Mouse (Mus musculus) limb, embryonic 13.5 days (tissue): ENCODE data around the gene Capzb. TPM values are rescaled to one million over a fixed set of nuclear protein-coding genes. Genes with fewer than 3 reads are reported as not detected.

Experiments used
- ATAC-seq: fragments of 200-750 bp; cut with Nextera tagmentation; 2 replicates; pipeline ENCODE4 v1.8.0; 2017; ENCODE audit warnings: low read depth, moderate number of reproducible peaks, moderate TSS enrichment; ENCODE audit not compliant: low FRiP score
- H3K27ac ChIP-seq: fragments of 300-500 bp; sonication (generic); 2 replicates; pipeline ENCODE4 v1.5.1; 2015; ENCODE audit warnings: inconsistent platforms, mild to moderate bottlenecking, moderate library complexity
- H3K27me3 ChIP-seq: fragments of 300-500 bp; sonication (generic); 2 replicates; pipeline ENCODE4 v1.6.1; 2015; ENCODE audit warnings: mild to moderate bottlenecking, inconsistent platforms
- H3K36me3 ChIP-seq: fragments of 300-500 bp; sonication (generic); 2 replicates; pipeline ENCODE4 v1.6.1; 2015; ENCODE audit warnings: inconsistent platforms, mild to moderate bottlenecking, moderate library complexity
- H3K4me1 ChIP-seq: fragments of 300-500 bp; sonication (generic); 2 replicates; pipeline ENCODE4 v1.6.1; 2015; ENCODE audit warnings: inconsistent platforms
- H3K4me2 ChIP-seq: fragments of 300-500 bp; sonication (generic); replicated peaks from 2 replicates; pipeline ENCODE4 v1.6.1; 2015; ENCODE audit warnings: inconsistent platforms, mild to moderate bottlenecking, moderate library complexity
- H3K4me3 ChIP-seq: fragments of 300-500 bp; sonication (generic); 2 replicates; pipeline ENCODE4 v1.5.1; 2015; ENCODE audit warnings: moderate library complexity, mild to moderate bottlenecking, inconsistent platforms
- H3K9ac ChIP-seq: fragments of 300-500 bp; sonication (generic); 2 replicates; pipeline ENCODE4 v1.6.1; 2015; ENCODE audit warnings: mild to moderate bottlenecking, inconsistent platforms
- H3K9me3 ChIP-seq: fragments of 300-500 bp; sonication (generic); 2 replicates; pipeline ENCODE4 v1.6.1; 2016; ENCODE audit warnings: inconsistent platforms
- WGBS: fragments of 180-500 bp; shearing (Covaris S2); methylation state at CpG from one replicate; pipeline ENCODE4 v1.1.7; 2015; 5-methylcytosine and 5-hydroxymethylcytosine counted together
- polyA plus RNA-seq: library from polyadenylated mRNA; unstranded; fragments of >200 nt; fragmentation: Nextera tagmentation; extraction: Ambion mirVana; gene quantifications from 2 replicates; pipeline ENCODE4 v1.2.1, GENCODE M21; 2015

Gene Capzb
- polyA plus RNA-seq, 1 experiment from 2014 or later: 406 TPM

GRCm38 (mm10) chr4:139218539-139218938 lies 25.8 kb downstream of the Capzb start:
- peaks cover 65% of the 10 kb centered on the region for H3K4me1 ChIP-seq
- no peak for ATAC-seq
- WGBS: 85% methylated on average over 3 of the region's 3 CpGs
- no peaks in the 10 kb centered on the region for H3K27me3 ChIP-seq
- no peak overlapping the region for H3K4me2 ChIP-seq
- no peaks in the 10 kb centered on the region for H3K9me3 ChIP-seq
- H3K36me3 ChIP-seq: peaks cover 9% of the 10 kb centered on the region
- H3K9ac ChIP-seq: no peak overlapping the region
- no peak overlapping the region for H3K4me3 ChIP-seq
- H3K27ac ChIP-seq: no peak overlapping the region

DNA sequence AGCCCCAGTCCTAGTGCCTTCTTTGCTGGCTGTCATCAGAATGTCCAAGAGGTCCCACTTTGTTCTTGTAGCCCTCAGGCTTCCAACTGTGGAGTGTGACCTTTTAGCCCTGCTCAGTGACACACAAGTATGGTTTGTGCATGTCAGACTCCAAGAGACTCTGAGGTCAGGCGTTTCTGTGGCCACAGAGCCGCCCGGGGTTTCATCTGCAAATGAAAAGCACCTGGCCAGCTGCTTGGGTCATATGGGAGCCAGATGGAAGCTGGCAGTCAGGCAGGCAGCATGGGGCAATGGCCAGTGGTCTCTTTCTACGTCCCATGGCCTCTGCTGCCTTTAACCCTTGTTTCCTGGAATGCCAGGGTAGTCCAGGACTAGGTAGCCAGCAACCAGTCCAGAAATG lies 27.0 kb downstream of the Capzb start:
- H3K9ac ChIP-seq: no peak overlapping the region
- WGBS: 17% methylated on average over 4 of the region's 4 CpGs
- no peak overlapping the region for H3K4me2 ChIP-seq
- H3K9me3 ChIP-seq: no peaks in the 10 kb centered on the region
- no peaks in the 10 kb centered on the region for H3K27me3 ChIP-seq
- peaks cover 6% of the 10 kb centered on the region for H3K36me3 ChIP-seq
- ATAC-seq: no peak
- H3K27ac ChIP-seq: no peak overlapping the region
- H3K4me1 ChIP-seq: peaks cover 54% of the 10 kb centered on the region
- H3K4me3 ChIP-seq: no peak overlapping the region

GRCm38 (mm10) chr4:139220978-139221377 lies 28.3 kb downstream of the Capzb start:
- WGBS: 89% methylated on average over 4 of the region's 4 CpGs
- H3K27ac ChIP-seq: no peak overlapping the region
- H3K9me3 ChIP-seq: no peaks in the 10 kb centered on the region
- no peak for ATAC-seq
- peaks cover 46% of the 10 kb centered on the region for H3K4me1 ChIP-seq
- H3K4me2 ChIP-seq: no peak overlapping the region
- H3K27me3 ChIP-seq: no peaks in the 10 kb centered on the region
- peaks cover 10% of the 10 kb centered on the region for H3K36me3 ChIP-seq
- H3K4me3 ChIP-seq: no peak overlapping the region
- no peak overlapping the region for H3K9ac ChIP-seq

- Histone ChIP-seq H3K4me1 (peaks cover 43% of the 10 kb centered on the region), H3K4me3 (no peak overlapping the region), H3K27me3 (no peaks in the 10 kb centered on the region), H3K4me2 (no peak overlapping the region), H3K27ac (peak overlapping the region; percentile 6; the same call in 1 of the 2 replicates), H3K36me3 (peaks cover 19% of the 10 kb centered on the region), H3K9ac (peak overlapping the region; percentile 36; the same call in 1 of the 2 replicates), H3K9me3 (no peaks in the 10 kb centered on the region)
- no peak for ATAC-seq
- WGBS: 72% methylated on average over 4 of the region's 4 CpGs
Measured at GRCm38 (mm10) chr4:139221837-139222236, 29.1 kb downstream of the Capzb start.

DNA sequence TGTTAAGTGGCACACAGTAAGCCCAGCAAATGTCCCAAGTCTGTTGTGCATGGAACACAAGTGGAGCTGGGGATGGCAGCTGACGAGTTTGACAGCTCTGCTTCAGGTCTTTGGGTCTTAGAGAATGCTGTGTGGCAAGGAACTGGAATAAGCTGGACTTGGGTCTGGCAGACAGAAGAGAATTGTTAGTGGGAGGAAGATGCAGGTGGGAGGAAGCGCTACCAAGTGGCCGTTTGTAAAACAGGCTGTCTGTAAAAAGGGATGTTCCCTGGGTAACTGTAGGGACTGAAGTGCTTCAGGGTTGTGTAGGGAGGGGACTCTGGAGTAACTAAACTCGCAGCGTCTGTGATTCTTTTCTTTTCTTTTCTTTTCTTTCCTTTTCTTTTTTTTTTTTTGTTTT lies 32.4 kb downstream of the Capzb start:
- Histone ChIP-seq H3K4me1 (peaks cover 50% of the 10 kb centered on the region), H3K36me3 (peaks cover 19% of the 10 kb centered on the region), H3K9ac (no peak overlapping the region)

DNA sequence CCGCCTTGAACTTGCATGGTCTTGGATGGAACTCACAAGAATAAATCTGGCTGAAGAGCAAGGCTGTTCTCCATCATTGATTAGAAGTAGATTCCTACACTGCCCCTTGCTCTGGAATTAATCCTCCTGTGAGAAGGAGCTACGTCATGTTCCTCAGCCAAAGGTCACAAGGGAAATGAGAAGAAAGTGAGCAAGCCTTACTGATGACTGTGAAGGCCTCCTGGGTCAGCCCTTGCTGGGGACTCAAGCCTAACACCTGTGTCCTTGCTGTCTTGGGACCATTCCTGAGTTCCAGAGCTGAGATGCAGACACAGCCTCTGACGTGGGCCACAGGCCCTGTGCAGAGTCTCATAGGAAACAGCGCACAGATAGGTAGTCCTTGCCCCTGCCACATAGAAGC lies 33.2 kb downstream of the Capzb start:
- Histone ChIP-seq H3K4me3 (no peak overlapping the region), H3K27ac (no peak overlapping the region), H3K4me1 (peaks cover 59% of the 10 kb centered on the region), H3K9me3 (no peaks in the 10 kb centered on the region), H3K27me3 (no peaks in the 10 kb centered on the region), H3K4me2 (no peak overlapping the region), H3K36me3 (peaks cover 19% of the 10 kb centered on the region), H3K9ac (no peak overlapping the region)
- WGBS: 80% methylated on average over 4 of the region's 4 CpGs
- no peak for ATAC-seq

More for the DNA sequence above, 32.4 kb downstream of the Capzb start:
- H3K4me3 ChIP-seq: no peak overlapping the region
- ATAC-seq: no peak
- H3K27me3 ChIP-seq: no peaks in the 10 kb centered on the region
- 75% methylated on average over 5 of the region's 5 CpGs for WGBS
- H3K4me2 ChIP-seq: no peak overlapping the region
- no peaks in the 10 kb centered on the region for H3K9me3 ChIP-seq
- H3K27ac ChIP-seq: no peak overlapping the region

- H3K4me3 ChIP-seq: no peak overlapping the region
- H3K27ac ChIP-seq: no peak overlapping the region
- 76% methylated on average over 13 of the region's 13 CpGs for WGBS
- no peak for ATAC-seq
- no peaks in the 10 kb centered on the region for H3K9me3 ChIP-seq
- no peak overlapping the region for H3K9ac ChIP-seq
- no peak overlapping the region for H3K4me2 ChIP-seq
- peaks cover 63% of the 10 kb centered on the region for H3K4me1 ChIP-seq
- peaks cover 19% of the 10 kb centered on the region for H3K36me3 ChIP-seq
- H3K27me3 ChIP-seq: no peaks in the 10 kb centered on the region
Measured at GRCm38 (mm10) chr4:139226504-139227216, 34.0 kb downstream of the Capzb start.

- no peak overlapping the region for H3K4me3 ChIP-seq
- no peak overlapping the region for H3K4me2 ChIP-seq
- no peaks in the 10 kb centered on the region for H3K27me3 ChIP-seq
- peaks cover 19% of the 10 kb centered on the region for H3K36me3 ChIP-seq
- 66% methylated on average over 7 of the region's 7 CpGs for WGBS
- H3K4me1 ChIP-seq: peaks cover 71% of the 10 kb centered on the region
- no peaks in the 10 kb centered on the region for H3K9me3 ChIP-seq
- ATAC-seq: no peak
- no peak overlapping the region for H3K27ac ChIP-seq
- no peak overlapping the region for H3K9ac ChIP-seq
Measured at GRCm38 (mm10) chr4:139227923-139228322, 35.2 kb downstream of the Capzb start.

- Histone ChIP-seq H3K27ac (peak overlapping the region; percentile 34), H3K36me3 (peaks cover 24% of the 10 kb centered on the region), H3K9ac (no peak overlapping the region), H3K9me3 (no peaks in the 10 kb centered on the region), H3K4me1 (peaks cover 74% of the 10 kb centered on the region), H3K27me3 (no peaks in the 10 kb centered on the region), H3K4me3 (no peak overlapping the region), H3K4me2 (no peak overlapping the region)
- WGBS: 86% methylated on average over 5 of the region's 5 CpGs
- ATAC-seq: no peak
Measured at GRCm38 (mm10) chr4:139229271-139229670, 36.6 kb downstream of the Capzb start.

DNA sequence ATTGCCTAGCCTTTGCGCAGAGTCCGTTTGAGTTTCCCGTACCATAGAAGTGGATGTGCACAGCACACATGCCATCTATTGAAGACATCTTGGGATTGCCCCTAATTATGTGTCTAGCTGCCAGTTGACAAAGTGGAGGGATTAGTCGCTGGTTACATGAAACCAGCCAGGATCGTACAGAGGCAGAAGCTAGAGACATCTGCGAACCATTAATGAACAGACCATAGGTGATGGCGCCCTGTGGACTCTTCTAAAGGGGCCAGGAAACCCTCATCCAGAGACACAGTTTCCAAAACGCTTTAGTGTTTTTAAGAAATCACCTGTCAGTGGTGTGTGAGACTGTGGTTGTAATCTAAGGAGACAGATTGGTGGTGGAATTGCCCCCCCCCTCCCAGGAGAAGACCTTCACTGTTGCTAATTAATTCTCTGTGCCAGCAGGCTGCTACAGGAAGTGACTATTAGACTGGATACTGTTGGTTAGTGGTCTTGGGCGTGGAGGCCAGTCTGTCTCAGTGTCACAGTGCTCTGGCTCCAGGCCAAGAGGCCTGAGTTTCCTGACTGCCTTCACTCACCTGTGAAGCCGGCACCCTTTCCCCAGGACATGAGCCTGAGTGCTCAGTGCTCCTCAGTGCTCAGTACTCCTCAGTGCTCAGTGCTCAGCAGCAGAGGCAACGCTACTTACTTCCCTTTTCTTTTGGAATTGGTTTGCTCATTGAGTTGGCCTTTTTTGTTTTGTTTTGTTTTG lies 37.8 kb downstream of the Capzb start:
- 27% methylated on average over 11 of the region's 11 CpGs for WGBS
- H3K27ac ChIP-seq: peak overlapping the region; percentile 39; the same call in 1 of the 2 replicates

DNA sequence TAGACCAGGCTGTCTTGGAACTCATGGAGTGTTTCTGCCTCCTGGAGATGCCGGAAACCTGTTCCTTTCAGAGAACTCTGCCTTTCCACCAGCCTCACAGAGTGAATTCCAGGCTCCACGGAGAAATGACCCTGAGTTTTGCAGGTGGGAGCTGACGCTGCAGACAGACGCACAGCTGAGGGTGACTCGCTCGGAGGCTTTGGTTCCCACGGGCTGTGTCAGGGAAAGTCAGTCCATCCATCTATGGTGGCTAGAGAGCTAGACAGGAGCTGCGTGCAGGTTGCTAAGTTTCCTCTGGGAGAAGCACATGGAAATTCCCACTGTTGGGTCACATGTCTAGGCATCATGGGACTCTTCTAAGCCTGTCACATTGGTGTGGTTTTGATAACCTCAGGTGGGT lies 38.5 kb downstream of the Capzb start:
- Histone ChIP-seq H3K36me3 (peaks cover 18% of the 10 kb centered on the region), H3K4me3 (no peak overlapping the region), H3K4me2 (no peak overlapping the region), H3K9me3 (no peaks in the 10 kb centered on the region), H3K4me1 (peaks cover 88% of the 10 kb centered on the region), H3K27ac (peak overlapping the region; percentile 6; the same call in 1 of the 2 replicates), H3K27me3 (no peaks in the 10 kb centered on the region), H3K9ac (no peak overlapping the region)
- WGBS: 61% methylated on average over 8 of the region's 8 CpGs
- ATAC-seq: no peak

More for the DNA sequence above, 37.8 kb downstream of the Capzb start:
- Histone ChIP-seq H3K4me2 (no peak overlapping the region), H3K27me3 (no peaks in the 10 kb centered on the region), H3K36me3 (peaks cover 24% of the 10 kb centered on the region), H3K4me3 (no peak overlapping the region), H3K9me3 (no peaks in the 10 kb centered on the region), H3K4me1 (peaks cover 82% of the 10 kb centered on the region), H3K9ac (0 out of 2 replicates have a peak overlapping the region, but pooled peaks have one; percentile 2)
- no peak for ATAC-seq

DNA sequence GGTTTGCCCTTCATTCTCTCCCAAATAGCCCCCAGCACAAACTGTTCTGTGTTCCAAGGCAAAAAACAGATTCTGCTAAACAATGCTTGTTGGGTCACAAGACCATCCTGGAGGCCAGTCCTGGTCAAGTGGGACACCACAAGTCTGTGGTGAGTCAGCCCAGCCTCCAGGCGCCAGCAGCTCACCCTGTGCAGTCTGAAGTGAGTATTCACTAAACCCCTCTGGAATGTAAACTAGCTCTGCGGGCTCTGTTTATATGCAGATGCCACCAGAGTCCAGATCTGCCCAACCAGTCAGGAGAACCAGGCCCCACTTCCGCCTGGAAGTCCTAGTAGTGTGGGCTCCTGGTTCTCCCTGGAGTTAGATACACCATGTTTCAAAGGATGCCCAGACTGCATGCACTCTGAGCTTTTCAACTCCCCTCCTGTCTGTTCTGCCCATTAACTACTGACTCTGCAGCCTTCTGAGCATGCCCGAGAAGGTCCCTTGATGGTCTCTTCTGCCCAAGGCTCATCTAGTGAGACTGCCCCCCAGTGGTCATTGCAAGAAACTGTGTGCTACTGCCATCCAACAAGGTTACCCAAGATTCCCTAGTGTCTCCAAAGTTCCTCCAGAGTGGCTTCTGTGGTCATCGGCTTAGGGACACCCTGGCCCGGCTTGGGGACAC lies 39.9 kb downstream of the Capzb start:
- ATAC-seq: no peak
- H3K27ac ChIP-seq: no peak overlapping the region; the same call in 1 of the 2 replicates
- H3K4me2 ChIP-seq: no peak overlapping the region
- no peaks in the 10 kb centered on the region for H3K9me3 ChIP-seq
- H3K4me1 ChIP-seq: peaks cover 82% of the 10 kb centered on the region
- peaks cover 12% of the 10 kb centered on the region for H3K36me3 ChIP-seq
- no peak overlapping the region for H3K9ac ChIP-seq
- H3K4me3 ChIP-seq: no peak overlapping the region
- 62% methylated on average over 6 of the region's 6 CpGs for WGBS
- no peaks in the 10 kb centered on the region for H3K27me3 ChIP-seq
